Mouse (Mus musculus) liver, embryonic 13.5 days (tissue): ENCODE results near the gene Rimbp2. TPM values are rescaled to one million over a fixed set of nuclear protein-coding genes. Genes with fewer than 3 reads are reported as not detected.

Source experiments
- polyA plus RNA-seq: library from polyadenylated mRNA; unstranded; fragments of >200 nt; fragmentation: Nextera tagmentation; extraction: Ambion mirVana; gene quantifications from 2 replicates; pipeline ENCODE4 v1.2.1, GENCODE M21; 2015

Rimbp2 gene
- polyA plus RNA-seq, 1 experiment from 2014 or later, result not detected

Other genes starting within 250 kb of the Rimbp2 start
- 78.6 and 94.8 TPM in 2 replicates for gene Stx2, start 55.1 kb upstream of the Rimbp2 start, polyA plus RNA-seq
- gene Ran, start 66.6 kb upstream of the Rimbp2 start, polyA plus RNA-seq, result 634 and 723 TPM in 2 replicates
- 0.02 TPM in 2 replicates for gene Adgrd1, start 143.3 kb upstream of the Rimbp2 start, polyA plus RNA-seq